Mouse (Mus musculus): ENCODE measurements around the gene Abhd12b.

The Abhd12b gene

DNA sequence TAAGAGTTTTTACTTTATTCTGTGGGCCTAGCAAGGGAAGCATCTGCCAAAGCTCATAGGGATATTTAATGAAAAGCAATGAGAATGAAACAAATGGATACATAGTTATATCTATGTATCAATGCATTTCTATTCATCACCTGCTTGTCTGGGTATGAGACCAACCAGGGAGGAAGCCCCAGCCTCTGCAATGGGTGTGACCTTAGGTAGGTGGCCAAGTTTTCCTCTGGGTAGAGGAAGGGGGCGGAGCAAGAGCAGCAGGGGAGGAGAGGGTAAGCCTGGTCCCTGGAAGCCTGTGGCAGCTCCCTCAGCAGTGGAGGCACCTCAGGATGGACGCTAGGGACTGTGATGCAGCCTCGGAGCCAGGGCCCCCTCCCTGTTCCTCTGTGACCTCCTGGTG, at the start of gene Abhd12b:
Gene Abhd12b, plus strand, starts transcription at position 301 of the 400 bp plus-strand sequence.
- no peak for DNase-seq (ENCODE audit: low spot score in 2 of 2)

DNA sequence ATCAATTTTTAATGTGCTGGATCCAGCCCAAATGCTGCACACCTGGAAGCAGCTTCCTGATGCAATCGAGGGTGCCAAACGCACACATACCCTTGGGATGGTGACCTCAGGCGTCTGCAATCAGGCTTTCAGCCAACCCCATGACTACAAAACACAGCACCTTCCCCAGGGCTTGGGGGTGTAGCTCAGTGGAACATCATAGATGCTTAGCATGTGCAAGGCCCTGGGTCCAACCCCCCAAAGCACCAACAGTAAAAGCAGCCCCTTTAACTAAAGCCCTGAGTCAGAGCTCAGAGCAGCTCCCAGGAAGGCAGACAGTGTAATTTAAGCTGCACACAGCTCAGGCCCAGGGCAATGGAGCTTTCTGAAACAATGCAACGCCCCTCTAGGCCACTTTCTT, 49.7 kb upstream of the Abhd12b start:
- DNase-seq (ENCODE audit: low spot score in 2 of 2) = no peak

DNA sequence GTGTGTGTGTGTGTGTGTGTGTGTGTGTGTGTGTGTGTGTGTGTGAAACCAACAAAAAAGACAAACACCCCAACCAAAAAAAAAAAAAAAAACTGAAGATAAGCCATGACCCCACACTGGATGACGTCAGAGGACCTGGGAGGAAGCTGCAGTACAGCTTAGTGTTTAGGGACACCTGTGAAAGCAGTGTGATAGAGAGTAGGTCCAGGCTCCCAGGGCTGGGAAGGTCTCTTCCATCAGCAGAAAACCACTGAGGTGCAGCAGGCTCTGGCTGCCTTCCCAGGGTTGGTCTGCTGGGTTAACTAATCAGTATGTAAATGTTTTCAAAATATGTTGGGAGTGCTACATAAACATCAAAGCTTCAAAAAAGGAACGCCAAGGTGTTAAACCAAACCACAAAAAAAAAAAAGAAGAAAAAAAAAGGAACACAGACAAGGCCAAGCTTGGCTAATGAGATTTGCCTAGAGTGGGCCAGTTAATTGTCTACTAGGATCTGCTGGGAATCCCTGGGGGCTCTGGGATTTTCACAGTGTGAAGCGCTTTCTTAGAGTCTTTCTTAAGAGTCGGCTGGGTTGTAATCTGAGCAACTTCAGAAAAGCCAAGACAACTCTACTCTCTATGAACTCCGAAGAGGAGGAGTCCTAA, 49.0 kb upstream of the Abhd12b start:
- DNase-seq (ENCODE audit: low spot score in 2 of 2) = no peak

DNA sequence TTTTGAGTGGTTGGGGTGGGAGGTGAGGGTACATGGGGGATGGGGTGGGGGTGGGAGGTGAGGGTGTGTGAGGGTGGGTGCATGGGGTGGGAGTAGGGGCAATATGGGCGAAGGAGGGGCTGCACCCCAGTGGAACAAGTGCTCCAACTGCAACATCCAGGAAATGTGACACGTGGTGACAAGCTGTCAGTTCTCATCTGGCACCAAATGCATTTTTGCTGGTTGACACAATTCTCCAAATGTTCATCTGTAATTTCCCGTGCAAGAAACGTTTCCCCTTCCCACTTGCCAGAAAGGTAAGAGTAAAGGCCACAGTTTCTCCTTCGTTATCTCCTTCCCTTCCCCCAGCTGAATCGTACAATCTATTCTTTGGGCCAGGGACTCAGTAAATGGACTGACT, 48.1 kb upstream of the Abhd12b start:
- no peak for DNase-seq (ENCODE audit: low spot score in 2 of 2)

DNA sequence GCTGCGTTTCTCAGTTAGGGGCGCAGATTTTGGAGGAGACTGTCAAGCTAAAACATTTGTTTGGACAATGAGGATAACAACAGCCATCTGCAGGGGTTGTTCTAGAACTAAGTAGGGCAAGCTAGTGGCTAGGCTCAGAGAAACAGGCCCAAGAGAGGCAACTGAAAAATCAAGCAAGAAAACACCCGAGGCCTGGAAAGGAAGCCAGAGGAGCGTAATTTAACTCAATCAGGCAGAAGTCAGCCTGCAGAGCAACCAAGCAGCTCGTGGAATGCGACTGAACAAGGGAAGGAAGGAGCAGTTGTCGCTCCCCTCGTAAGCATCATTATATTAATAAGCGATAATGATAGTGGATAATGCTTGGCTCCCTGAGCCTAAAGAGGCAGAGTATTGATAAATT, 47.4 kb upstream of the Abhd12b start:
- DNase-seq (ENCODE audit: low spot score in 2 of 2) = no peak

DNA sequence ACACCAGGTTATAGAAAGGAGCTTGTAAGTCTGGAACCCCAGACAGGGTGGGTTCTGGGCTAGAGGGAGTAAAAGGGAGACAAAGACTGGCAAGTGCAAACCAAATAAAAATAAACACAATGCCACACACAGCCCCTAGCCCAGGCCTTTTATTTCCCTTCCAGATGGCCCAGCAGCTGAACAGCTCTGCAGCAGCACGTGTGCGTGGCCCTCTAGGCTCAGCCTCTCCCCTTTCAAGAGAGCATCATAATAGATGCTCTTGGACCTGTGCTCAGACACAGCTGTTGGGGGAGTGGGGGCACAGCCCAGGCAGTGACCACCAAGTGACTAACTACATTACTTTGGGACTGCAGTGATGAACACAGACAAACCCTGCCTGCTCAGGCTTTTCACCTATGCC, 45.8 kb upstream of the Abhd12b start:
- DNase-seq (ENCODE audit: low spot score in 2 of 2) = no peak

DNA sequence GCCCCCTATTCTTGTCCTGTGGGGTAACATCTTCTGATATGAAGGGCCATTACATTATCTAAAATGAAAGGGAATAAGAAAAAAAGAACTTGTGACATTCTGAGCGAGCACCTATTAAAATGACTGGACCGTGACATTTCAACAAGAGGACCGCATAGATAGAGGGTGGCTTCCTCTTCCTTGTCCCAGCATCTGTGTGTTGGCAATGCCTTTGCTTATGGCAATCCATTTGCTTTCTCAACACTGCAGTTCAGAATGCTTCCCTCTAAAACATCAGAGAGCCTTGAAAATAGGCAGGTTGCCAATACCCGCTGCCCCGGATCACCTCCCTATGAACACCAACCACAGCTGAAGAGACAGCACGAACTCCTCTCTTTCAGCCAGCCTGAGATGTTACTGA, 44.0 kb upstream of the Abhd12b start:
- DNase-seq (ENCODE audit: low spot score in 2 of 2) = peak; percentile 55 to 56

DNA sequence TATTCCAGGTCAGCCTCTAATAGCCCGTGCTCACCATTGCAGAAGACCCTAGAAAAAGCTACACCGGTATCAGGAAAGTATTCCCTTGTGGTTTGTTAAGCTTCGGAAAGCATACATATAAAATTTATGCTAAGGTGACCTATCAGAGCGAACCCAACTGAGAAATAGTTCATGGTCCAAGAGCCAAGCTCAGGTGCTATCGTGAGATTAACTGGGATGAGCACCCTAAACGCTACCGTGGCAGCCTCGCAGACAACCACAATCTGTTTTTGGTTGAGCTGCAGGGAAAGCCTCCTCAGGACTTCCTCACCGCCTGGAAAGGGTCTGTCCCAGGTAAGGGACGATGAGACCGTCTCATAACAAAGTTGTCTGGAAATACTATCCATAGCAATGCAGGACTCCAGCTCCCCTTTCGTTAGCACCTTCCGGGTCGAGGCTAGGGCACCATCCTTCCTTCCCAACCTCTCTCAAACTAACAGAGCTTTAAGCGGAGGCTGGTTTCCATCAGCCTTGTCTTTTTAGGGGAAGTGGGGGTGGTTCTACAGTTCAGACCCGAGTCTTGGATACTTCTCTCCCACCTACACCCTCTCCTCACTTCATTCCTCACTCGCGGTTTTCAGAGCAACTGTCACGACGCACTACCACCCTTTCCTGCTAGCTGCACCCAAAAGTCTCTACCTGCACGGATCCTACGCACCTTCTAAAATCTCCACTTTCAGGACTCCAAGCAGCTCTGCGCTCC, 43.4 kb upstream of the Abhd12b start:
- DNase-seq (ENCODE audit: low spot score in 2 of 2) = peak; percentile 48 to 50

DNA sequence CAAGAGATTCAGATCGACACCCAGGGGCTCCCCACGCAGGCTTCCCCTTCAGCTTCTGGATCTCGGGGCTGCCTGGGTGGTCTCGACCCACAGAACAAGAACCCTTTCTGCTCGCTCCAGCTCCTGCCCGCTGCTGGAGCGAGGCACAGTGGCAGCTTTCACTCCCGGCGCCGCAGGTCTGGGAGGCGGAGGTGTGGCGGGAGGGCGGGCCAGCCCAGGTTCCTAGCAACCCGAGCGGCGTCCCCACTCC, 42.9 kb upstream of the Abhd12b start:
- no peak for DNase-seq (ENCODE audit: low spot score in 2 of 2)

DNA sequence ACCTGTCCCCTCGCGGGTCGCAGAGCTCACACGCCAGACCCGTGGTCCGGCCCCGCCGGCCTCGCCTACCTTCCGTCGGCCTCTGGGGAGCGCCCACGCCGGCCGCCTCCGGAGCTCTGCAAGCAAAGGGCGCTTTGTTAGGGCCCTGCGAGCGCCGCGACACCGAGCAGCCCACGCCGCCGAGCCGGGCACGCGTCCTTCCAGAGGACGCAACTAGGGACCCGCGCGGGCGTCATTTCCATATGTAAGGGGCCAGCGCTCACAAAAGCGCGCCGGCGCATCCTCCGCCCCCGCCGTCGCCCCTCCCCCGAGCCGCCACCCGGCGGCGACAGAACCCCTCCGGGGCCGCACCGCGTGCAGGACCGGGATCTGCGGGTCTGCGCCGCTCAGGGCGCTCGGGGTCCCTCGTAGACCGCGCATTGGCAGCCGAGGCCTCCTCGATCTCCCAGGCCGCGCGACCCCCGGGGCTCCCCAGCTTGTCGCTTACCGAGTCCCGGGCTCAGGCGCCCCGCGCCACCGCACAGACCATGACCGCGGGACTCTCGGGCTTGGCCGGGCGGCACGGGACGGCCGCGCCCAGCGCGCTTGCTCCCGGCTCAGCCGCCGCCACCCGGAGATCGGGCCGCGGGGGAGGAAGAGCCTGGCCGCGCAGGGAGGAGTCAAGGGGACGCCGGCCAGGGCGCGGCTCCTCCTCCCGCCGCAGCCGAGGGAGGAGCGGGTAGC, 42.4 kb upstream of the Abhd12b start:
- DNase-seq (ENCODE audit: low spot score in 2 of 2) = peak; percentile 86 to 87

DNA sequence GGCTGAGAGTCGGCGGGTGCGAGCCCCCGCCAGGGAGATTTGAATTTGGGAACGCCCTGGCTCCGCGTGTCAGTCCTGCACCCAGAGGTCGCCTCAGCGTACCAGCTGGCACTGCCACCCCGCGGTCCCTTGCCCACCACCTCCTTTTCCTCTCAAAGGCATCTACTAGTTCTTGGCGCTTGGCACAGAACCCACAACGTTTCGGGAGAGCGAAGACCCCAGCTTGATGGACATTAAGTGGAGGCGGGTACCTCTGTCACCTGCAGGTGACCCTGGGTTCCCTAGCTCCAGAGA, 41.9 kb upstream of the Abhd12b start:
- DNase-seq (ENCODE audit: low spot score in 2 of 2) = peak; percentile 67 to 70

DNA sequence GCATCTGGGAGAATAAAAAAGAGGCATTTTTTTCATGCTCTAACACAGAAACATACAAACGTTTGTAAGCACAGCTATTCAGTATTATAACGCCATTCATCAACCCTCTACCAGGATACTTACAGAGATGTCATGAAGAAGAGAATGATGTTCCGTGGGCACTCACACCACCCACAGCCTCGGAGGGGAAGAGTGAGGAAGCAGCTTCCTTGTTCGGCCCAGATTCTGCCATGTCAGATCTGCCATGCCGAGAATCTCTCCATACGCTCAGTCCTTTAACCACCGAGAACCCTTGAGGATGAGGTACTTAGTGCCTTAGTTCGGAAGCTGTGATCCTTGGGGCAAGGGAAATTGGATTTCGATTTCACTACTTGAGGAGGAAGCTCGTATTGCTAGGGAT, 40.6 kb upstream of the Abhd12b start, which contains the start of gene Nin:
Gene Nin, minus strand, starts transcription at position 367 of the 400 bp plus-strand sequence.
- no peak for DNase-seq (ENCODE audit: low spot score in 2 of 2)

DNA sequence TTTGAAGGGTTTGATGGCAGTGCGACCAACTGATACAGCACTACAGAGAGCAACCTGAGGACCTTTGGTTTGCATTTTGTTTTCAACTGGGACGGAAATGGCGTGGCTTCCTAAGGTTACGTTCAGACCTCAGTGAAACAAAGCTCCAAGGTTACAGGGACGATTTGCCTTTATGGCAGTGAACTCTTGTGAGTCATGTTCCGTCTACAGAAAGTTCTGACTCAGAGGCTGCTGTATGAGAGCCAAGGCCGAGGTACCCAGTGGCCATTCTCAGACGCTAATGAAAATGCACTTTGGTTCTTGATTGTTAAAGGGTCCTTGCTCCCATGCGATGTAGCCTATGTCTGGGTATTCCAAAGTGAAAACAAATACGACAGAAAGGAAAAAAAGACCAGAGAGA, 36.8 kb upstream of the Abhd12b start:
- no peak for DNase-seq (ENCODE audit: low spot score in 2 of 2)

DNA sequence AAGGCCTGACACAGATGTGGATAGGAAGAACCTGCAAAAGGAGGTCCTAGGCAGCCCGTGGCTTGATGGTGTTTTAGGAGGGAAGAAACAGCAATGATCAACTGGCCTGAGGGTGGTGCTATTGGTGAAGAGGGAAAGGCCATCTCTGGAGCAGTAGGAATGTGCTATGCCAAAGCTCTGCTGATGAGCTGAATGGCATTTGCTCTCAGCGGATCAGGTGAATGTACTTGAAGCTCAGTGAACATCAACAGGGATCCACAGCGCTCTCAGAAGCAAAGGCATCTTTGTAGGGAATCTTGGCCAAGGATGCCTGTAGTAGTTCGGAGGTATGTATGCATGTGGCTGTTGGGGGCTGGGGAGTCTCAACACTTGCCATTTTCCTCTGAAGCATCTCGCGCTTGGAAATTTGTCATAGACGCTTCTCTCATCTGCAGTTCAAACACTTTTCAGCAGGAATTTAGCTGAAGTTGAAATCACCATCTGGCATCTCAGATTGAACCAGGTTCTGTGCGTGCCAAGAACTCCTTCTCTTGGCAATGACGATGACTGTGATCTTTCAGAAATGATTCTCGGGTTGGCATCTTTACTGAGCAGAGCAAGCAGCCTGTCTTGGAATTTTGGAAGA, 35.1 kb upstream of the Abhd12b start:
- peak; percentile 69 to 81 for DNase-seq (ENCODE audit: low spot score in 2 of 2)

DNA sequence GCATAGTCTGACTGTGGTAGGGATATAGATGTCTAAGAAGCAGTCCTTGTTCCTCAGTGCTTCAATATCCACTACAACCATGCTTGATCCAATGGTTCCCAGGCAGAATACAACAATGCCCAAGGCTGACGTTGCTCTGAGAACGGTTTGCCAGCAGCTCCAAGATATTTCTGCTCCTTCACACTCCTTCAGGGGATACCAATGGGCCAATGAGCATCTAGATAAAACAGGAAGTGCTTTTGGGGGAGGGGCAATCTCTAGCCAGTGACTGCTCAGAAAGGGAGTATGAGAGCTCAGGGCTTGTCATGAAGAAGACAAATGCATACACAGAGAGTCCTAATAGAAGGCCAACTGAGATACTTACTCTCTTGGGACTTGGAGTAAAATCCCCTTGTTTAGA, 34.4 kb upstream of the Abhd12b start:
- no peak for DNase-seq (ENCODE audit: low spot score in 2 of 2)

DNA sequence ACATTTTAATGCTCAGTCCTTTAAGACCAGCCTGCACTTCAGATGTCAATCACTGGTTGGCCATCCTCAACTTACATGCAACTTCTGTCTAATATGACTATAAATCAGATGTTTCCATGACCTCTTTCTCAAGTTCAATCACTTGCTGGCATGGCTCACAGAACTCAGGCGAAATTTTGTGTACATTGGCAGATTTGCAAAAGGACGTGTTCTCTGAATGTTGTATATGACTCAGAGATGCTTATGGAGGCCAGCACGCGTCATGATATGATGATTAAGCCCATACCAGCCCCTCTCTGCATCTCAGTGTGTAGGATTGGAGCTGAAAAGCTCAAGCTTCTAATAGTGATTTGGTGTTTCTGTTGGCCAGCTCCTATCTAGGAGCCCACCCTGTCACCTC, 27.3 kb upstream of the Abhd12b start:
- DNase-seq (ENCODE audit: low spot score in 2 of 2) = no peak

DNA sequence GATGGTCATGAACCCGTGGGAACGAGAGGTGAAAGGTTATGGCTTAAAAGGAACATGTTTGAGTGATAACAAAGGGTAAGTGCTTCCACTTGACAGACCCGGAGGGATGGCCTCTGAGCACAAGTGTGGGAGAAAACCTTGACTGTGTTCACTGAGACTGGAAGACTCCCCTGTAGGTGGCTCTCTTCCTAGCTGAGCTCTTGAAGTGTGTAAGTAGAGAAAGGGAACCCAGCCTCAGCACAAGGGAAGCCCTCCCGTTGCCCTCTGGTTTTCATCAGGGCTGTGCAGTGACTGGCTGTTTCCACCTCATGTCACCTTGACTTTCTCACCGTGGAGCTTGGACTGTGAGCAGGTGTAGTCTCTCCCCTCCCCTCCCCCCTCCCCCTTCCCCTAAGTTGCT, 24.8 kb upstream of the Abhd12b start:
- DNase-seq (ENCODE audit: low spot score in 2 of 2) = no peak

DNA sequence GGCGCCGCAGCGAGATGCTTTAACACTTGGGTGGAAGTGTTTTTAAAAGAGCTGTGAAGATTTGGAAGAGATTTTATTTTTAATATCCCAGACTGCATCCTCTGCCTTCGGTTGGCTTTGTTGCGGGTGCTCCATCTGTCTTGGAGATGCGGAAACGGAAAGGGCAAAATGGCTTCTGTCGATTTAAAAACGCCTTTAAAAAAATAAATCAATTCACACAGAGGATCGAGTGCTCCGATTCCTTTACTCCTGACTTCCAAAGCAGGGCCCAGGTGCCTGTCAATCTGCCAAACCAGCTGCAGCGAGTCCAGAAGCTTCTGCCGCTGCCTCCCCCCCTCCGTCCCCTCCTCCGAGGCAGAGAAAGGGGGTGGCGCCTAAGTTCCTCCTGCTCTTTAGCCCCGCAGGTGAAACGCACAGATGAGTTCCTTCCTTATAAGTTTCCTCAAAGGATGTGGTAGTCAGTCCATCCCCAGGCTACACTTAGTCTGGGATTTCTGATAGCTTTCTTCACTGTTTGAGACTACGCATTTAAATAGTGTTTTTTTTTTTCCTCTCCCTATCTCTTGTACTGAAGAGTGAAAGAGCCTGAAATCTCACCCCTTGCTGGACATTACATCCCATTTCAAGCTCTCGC, 22.8 kb upstream of the Abhd12b start:
- peak; percentile 77 to 79 for DNase-seq (ENCODE audit: low spot score in 2 of 2)

DNA sequence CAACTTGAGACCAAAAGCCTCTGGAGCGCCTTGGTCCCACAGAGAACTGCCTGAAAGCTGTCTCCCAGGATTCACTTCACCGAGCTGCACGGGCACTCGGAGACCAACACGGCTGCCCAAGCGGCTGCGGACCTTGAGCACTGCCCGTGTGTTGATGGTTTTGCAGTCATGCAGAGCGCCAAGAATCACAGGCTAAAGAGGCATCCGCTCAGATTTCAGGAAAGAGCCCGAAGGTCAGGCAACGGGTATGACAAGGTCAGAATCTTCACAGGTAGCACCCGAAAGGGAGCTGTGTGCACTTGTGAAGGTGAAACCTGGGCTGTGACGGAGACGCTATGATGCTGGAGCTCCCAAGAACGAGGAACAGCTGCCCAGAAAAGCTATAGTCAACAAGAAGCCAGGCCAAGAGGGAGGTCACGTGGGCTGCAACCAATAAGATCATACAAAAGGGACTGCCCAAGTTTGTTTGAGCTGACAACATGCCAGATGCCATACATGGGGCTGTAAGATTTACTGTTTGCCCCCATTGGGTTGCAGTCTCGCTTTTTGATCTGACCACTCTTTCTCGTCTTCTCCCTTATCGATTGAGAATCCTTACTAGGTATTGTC, 19.2 kb upstream of the Abhd12b start:
- DNase-seq (ENCODE audit: low spot score in 2 of 2) = no peak

DNA sequence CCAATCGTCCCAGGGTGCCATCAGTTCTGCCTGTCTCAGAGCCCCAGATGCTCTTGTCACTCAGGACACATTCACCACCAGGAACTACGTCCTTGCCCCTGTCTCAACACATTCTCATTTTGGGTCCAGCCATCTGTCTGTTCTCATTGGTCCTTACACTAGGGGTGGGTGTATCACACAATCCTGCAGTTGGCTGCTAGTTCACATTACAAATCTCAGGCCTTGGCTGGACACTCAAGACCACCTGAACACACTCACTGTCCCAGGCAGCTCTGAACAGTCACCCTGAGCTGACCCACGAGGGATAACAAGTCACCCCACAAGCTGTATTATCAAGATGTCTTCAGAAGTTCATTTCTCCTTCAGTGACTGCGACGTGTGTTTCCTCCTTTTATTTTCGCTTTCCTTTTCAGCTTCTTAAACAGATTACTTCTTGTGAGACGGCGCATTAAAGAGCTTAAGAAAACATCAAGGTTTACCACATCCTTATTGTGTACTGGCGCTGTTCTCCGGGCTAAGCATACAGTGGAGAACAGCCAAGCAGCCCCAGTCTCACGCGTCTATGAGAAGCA, 17.7 kb upstream of the Abhd12b start:
- no peak for DNase-seq (ENCODE audit: low spot score in 2 of 2)

DNA sequence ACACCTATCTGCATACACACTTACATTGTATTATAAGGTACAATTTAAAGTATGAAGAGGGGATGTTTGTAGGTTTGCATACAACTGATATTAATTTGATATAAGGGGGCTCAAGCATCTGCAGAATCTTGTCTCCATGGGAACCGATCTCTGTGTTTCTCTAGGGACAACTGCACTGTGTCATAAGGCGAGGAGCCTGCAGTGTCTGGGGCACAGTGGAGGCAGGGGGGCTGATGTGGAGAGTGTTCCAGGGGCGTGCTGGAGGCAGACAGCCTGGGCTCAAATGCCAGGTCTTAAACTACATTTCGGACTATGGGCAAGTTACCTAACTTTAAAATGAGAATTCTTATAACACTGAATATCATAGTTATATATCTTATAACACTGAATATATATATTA, 16.8 kb upstream of the Abhd12b start:
- no peak for DNase-seq (ENCODE audit: low spot score in 2 of 2)

DNA sequence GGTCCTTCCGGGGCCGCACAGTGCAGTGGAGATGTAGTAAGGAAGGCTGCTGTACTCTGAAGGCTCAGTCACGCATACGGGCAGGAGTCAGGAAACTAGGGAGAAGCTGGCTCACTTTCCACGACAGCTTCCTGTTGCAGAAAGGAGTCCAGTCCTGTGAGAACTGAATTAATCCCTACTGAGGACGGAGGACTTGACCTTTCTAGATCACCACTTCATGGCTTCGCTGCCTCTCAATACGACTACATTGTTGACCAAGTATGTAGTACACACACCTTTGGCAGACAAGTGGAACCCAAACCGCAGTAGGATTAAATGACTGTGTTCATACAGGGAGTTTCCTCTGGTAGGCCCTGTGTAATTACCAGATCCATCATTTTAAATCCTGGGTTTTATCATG, 16.3 kb upstream of the Abhd12b start:
- no peak for DNase-seq (ENCODE audit: low spot score in 2 of 2)

Measured in right cerebral cortex, postnatal 10 days (tissue).